ENCODE assay signal across 27 mouse cellular contexts in the genomic region with DNA sequence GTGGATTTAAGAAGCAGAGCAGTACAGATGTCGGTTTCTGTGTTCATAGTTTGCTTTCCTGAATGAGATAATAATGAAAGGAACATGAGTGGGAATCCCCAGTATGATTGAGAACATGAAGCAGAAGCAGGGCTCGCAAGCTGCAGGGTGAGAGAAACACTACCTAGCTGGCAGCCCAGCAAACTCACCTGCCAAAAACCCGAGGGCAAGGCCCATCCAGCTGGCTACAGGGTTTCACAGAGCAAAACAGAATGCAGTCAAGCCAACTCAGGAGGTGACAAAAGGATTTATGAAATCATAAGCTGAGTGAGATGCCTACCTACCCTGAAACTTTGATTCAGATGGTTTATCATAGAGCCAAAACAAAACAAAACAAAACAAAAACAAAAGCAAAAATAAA.
DNase-seq lines count a peak whose midpoint lies in the region; ATAC-seq and TF ChIP-seq lines count a peak whose summit lies in the region.
"Had no signal": no experiment of that assay in that cellular context is flagged by ENCODE, and none has a peak within 500 bp of the region (broad histone marks: within the 10 kb centered on the region; RNA-seq: fewer than 3 reads in every experiment).

No protein-coding gene starts in this region.

- peak; percentile 2 for DNase-seq in left cerebral cortex, postnatal 4 days
- no peak for DNase-seq in left cerebral cortex, postnatal 25 days (ENCODE audit: low spot score in 2 of 2)
- DNase-seq in cerebellum, adult 18-20 months = peak; percentile 79 to 90
- DNase-seq in cerebellum, postnatal 10 days = peak; percentile 82 to 84
- DNase-seq in spleen, postnatal 10 days (ENCODE audit: low spot score in 2 of 2) = no peak
- DNase-seq in hindbrain, postnatal 0 days (ENCODE audit: low spot score) = no peak
- DNase-seq in hindbrain, embryonic 11.5 days (ENCODE audit: low spot score) = no peak
- DNase-seq: adrenal gland, postnatal 25 days; kidney, postnatal 25 days; liver; lung, postnatal 36 days; retina, postnatal 1 day; right cerebral cortex, postnatal 25 days; spleen, adult 18-20 months; thymus, postnatal 14 days had no signal

- intact Hi-C loops in left cerebral cortex, postnatal 4 days (cut with DNase I) = no loop called here
- intact Hi-C loops in left cerebral cortex, postnatal 25 days (cut with DNase I) = loop anchor here (2.0 kb wide), 2 partner anchors 30 to 42 kb away; no protein-coding TSS in a partner anchor

- no peaks in the 10 kb centered on the region for H3K4me1 ChIP-seq in hindbrain, postnatal 0 days (ENCODE audit: insufficient read depth, low read length)
- no peaks in the 10 kb centered on the region for H3K4me1 ChIP-seq in hindbrain, embryonic 11.5 days (replicated peaks; ENCODE audit: control insufficient read depth, insufficient read depth, low read length)
- H3K4me1 ChIP-seq: embryonic facial prominence, embryonic 13.5 days; forebrain, embryonic 13.5 days; heart, embryonic 10.5 days; limb, embryonic 10.5 days; liver, embryonic 15.5 days; lung, embryonic 15.5 days; megakaryocyte, embryonic 14.5 days; neural tube, embryonic 13.5 days had no signal

- H3K27ac ChIP-seq in hindbrain, postnatal 0 days = no peak overlapping the region
- no peak overlapping the region for H3K27ac ChIP-seq in hindbrain, embryonic 11.5 days (ENCODE audit: low read depth, low read length)
- H3K27ac ChIP-seq: embryonic facial prominence, embryonic 13.5 days; forebrain, embryonic 13.5 days; heart, embryonic 10.5 days; limb, embryonic 10.5 days; liver, embryonic 15.5 days; lung, embryonic 15.5 days; neural tube, embryonic 13.5 days had no signal

- no peak overlapping the region for H3K9ac ChIP-seq in hindbrain, postnatal 0 days (replicated peaks; ENCODE audit: low read length)
- no peak overlapping the region for H3K9ac ChIP-seq in hindbrain, embryonic 11.5 days (ENCODE audit: low read depth, low read length)
- H3K9ac ChIP-seq: embryonic facial prominence, embryonic 13.5 days; forebrain, embryonic 13.5 days; liver, embryonic 15.5 days; lung, embryonic 15.5 days; neural tube, embryonic 13.5 days had no signal

- no peaks in the 10 kb centered on the region for H3K36me3 ChIP-seq in hindbrain, postnatal 0 days (ENCODE audit: insufficient read depth, low read length)
- no peaks in the 10 kb centered on the region for H3K36me3 ChIP-seq in hindbrain, embryonic 11.5 days (ENCODE audit: control insufficient read depth, insufficient read depth, low read length)
- H3K36me3 ChIP-seq: embryonic facial prominence, embryonic 13.5 days; heart, embryonic 10.5 days; limb, embryonic 10.5 days; liver, embryonic 15.5 days; lung, embryonic 15.5 days; neural tube, embryonic 13.5 days had no signal

- TF ChIP-seq CTCF in hindbrain, postnatal 0 days (IDR thresholded peaks at IDR 0.05; ENCODE audit: low read depth) = no peak

- 72% methylated on average over 3 of the region's 3 CpGs for WGBS in hindbrain, postnatal 0 days
- 84% methylated on average over 3 of the region's 3 CpGs for WGBS in hindbrain, embryonic 11.5 days

- no peaks in the 10 kb centered on the region for H3K9me3 ChIP-seq in hindbrain, postnatal 0 days (ENCODE audit: low read length)
- no peaks in the 10 kb centered on the region for H3K9me3 ChIP-seq in hindbrain, embryonic 11.5 days (ENCODE audit: control insufficient read depth, low read length)
- H3K9me3 ChIP-seq: embryonic facial prominence, embryonic 13.5 days; forebrain, embryonic 13.5 days; heart, embryonic 10.5 days; limb, embryonic 10.5 days; liver, embryonic 15.5 days; lung, embryonic 15.5 days; neural tube, embryonic 13.5 days had no signal

- H3K4me3 ChIP-seq in hindbrain, postnatal 0 days (ENCODE audit: low read length) = no peak overlapping the region
- no peak overlapping the region for H3K4me3 ChIP-seq in hindbrain, embryonic 11.5 days (ENCODE audit: low read depth, low read length)
- H3K4me3 ChIP-seq: embryonic facial prominence, embryonic 13.5 days; erythroblast, embryonic 14.5 days; forebrain, embryonic 13.5 days; heart, embryonic 10.5 days; limb, embryonic 10.5 days; liver, embryonic 15.5 days; lung, embryonic 15.5 days; megakaryocyte, embryonic 14.5 days; myocyte; neural tube, embryonic 13.5 days had no signal

- no peak overlapping the region for H3K4me2 ChIP-seq in hindbrain, postnatal 0 days (ENCODE audit: low read depth, low read length)
- no peak overlapping the region for H3K4me2 ChIP-seq in hindbrain, embryonic 11.5 days (replicated peaks; ENCODE audit: low read depth, low read length)
- H3K4me2 ChIP-seq: embryonic facial prominence, embryonic 13.5 days; forebrain, embryonic 13.5 days; liver, embryonic 15.5 days; lung, embryonic 15.5 days; neural tube, embryonic 13.5 days had no signal

- no peaks in the 10 kb centered on the region for H3K27me3 ChIP-seq in hindbrain, postnatal 0 days (ENCODE audit: insufficient read depth, low read length)
- no peaks in the 10 kb centered on the region for H3K27me3 ChIP-seq in hindbrain, embryonic 11.5 days (ENCODE audit: control insufficient read depth, insufficient read depth, low read length)
- H3K27me3 ChIP-seq: embryonic facial prominence, embryonic 13.5 days; forebrain, embryonic 13.5 days; liver, embryonic 15.5 days; lung, embryonic 15.5 days; megakaryocyte, embryonic 14.5 days; neural tube, embryonic 13.5 days had no signal

- no peak for ATAC-seq in hindbrain, postnatal 0 days
- ATAC-seq in hindbrain, embryonic 11.5 days (ENCODE audit: low FRiP score) = no peak
- ATAC-seq: forebrain, embryonic 13.5 days; intestine, postnatal 0 days; midbrain, embryonic 16.5 days had no signal

Comparison
In these comparisons a context has a peak if more than half of its experiments do, and no peak if none do; other contexts are left out.
1. DNase-seq: peak in left cerebral cortex, postnatal 4 days (single experiment), cerebellum, adult 18-20 months (2 of 2) and cerebellum, postnatal 10 days (2 of 2); none in left cerebral cortex, postnatal 25 days (0 of 2), spleen, postnatal 10 days (0 of 2), hindbrain, postnatal 0 days (single experiment) and hindbrain, embryonic 11.5 days (single experiment).